8 mouse cellular contexts compared by ENCODE assay signal in genomic region chr15:79546410-79547288, GRCm38 (mm10). TPM values are rescaled to one million over a fixed set of nuclear protein-coding genes. Genes with fewer than 3 reads are reported as not detected.
DNase-seq lines count a peak whose midpoint lies in the region; ATAC-seq lines count a peak whose summit lies in the region.

Gene Ddx17 (minus strand): TSS chr15:79546741.

- peak within 1 kb of the TSS; percentile 100 for H3K9ac ChIP-seq in intestine, embryonic 14.5 days (ENCODE audit: low read length)

- peaks cover 17% of the 10 kb centered on the region for H3K4me1 ChIP-seq in intestine, embryonic 14.5 days (replicated peaks; ENCODE audit: control insufficient read depth, insufficient read depth, low read length)

- no peaks in the 10 kb centered on the region for H3K27me3 ChIP-seq in intestine, embryonic 14.5 days (replicated peaks; ENCODE audit: control insufficient read depth, insufficient read depth, low read length)

- H3K9me3 ChIP-seq in intestine, embryonic 14.5 days (ENCODE audit: control insufficient read depth, low read length): no peaks in the 10 kb centered on the region

- H3K36me3 ChIP-seq in intestine, embryonic 14.5 days (ENCODE audit: control insufficient read depth, insufficient read depth, low read length): peaks cover 31% of the 10 kb centered on the region

- intact Hi-C loops in left cerebral cortex, postnatal 14 days (cut with DNase I): loop anchor here (5.0 kb wide), 1 partner anchor 61 kb away; the partner anchor contains the start of gene Dmc1

- peak within 1 kb of the TSS; percentile 98 for H3K4me3 ChIP-seq in intestine, embryonic 14.5 days (ENCODE audit: low read depth, low read length)

- peak; percentile 98 to 100 for DNase-seq in adrenal gland, adult (ENCODE audit: inconsistent age in 2 of 2, low spot score in 1 of 2)
- DNase-seq in embryo, embryonic 10.5 days (ENCODE audit: low spot score): peak; percentile 99
- peak; percentile 96 for DNase-seq in gastrocnemius, postnatal 25 days
- DNase-seq in intestine, embryonic 14.5 days (ENCODE audit: low spot score): peak; percentile 100
- DNase-seq in left cerebral cortex, postnatal 14 days (ENCODE audit: low spot score in 2 of 2): peak; percentile 98 to 99
- DNase-seq in mesoderm, embryonic 11.5 days (ENCODE audit: low read depth, low spot score): peak; percentile 99
- DNase-seq in right cerebral cortex, postnatal 36 days (ENCODE audit: low spot score in 2 of 2): peak; percentile 98
- peak; percentile 97 for DNase-seq in yolk sac, embryonic 10.5 days (ENCODE audit: low spot score)

- peak within 1 kb of the TSS; percentile 98 for H3K4me2 ChIP-seq in intestine, embryonic 14.5 days (ENCODE audit: low read length)

- peak; percentile 98 for ATAC-seq in intestine, embryonic 14.5 days (replicated peaks; ENCODE audit: low FRiP score, low TSS enrichment, low read depth)

- 3% methylated on average over 83 of the region's 84 CpGs for WGBS in intestine, embryonic 14.5 days

- peak within 1 kb of the TSS; percentile 98 for H3K27ac ChIP-seq in intestine, embryonic 14.5 days (ENCODE audit: low read depth)

RNA-seq across cellular contexts. Expression of gene Ddx17, which starts in this region (rescaled TPM):
- total RNA-seq in gastrocnemius, postnatal 25 days (2021): 10 to 100 TPM; 65.3 to 72.8 TPM
- polyA plus RNA-seq in intestine, embryonic 14.5 days (2014; fragmentation: Nextera tagmentation; extraction: Ambion mirVana): 77.6 and 78.6 TPM in 2 replicates
- total RNA-seq in left cerebral cortex, postnatal 14 days (2021): 100 to 1,000 TPM; 363 to 364 TPM

Comparison
In these comparisons a context has a peak if more than half of its experiments do, and no peak if none do; other contexts are left out.
1. Peak in every context shown above with its lines: DNase-seq, ATAC-seq, H3K4me3 ChIP-seq and H3K27ac ChIP-seq.
2. RNA of gene Ddx17 (total RNA-seq): 363 to 364 TPM in left cerebral cortex, postnatal 14 days; 65.3 to 72.8 TPM in gastrocnemius, postnatal 25 days; every median in the first group is over 4 times any median in the second.